Mouse (Mus musculus) stomach, postnatal 0 days (tissue): Measurements from ENCODE around the gene Mtfr1l.

Experiments used
- CTCF ChIP-seq: IDR thresholded peaks from 2 replicates; pipeline ENCODE4 v1.5.1; 2016; ENCODE audit warnings: antibody characterized with exemption, low read depth, mild to moderate bottlenecking, moderate library complexity
- EP300 ChIP-seq: optimal IDR thresholded peaks from 2 replicates; pipeline ENCODE3; 2016; ENCODE audit warnings: antibody characterized with exemption

DNA sequence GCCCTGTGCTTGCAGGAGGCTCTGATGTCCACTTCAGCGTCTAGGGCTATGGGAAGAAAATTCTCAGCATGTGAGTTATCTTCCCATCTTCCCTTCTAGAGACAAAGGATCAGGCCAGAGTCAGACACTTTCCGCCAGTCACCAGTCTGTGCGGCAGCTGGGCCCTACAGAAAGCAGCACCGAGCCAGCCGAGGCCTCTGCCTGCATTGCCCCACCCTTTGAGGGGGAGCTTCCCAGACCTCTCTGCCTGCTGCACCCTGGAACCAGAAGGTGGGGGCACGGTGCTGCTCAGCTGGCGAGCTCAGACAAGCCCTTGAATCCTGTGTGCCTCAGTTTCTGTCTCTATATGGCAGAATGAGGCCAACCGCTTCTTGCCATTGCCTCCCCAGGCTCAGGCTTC is 46.2 kb upstream of the Mtfr1l start:
- TF ChIP-seq CTCF (no peak), EP300 (no peak)
